Mouse (Mus musculus): ENCODE data around the gene Ensa. TPM values are rescaled to one million over a fixed set of nuclear protein-coding genes. Genes with fewer than 3 reads are reported as not detected.
"Not testable (repeated sequence)": the region's sequence is repeated elsewhere in the genome, so short reads cannot be mapped to it uniquely, and the experiment has no call there.

The Ensa gene
- 71.1 and 73.2 TPM in 2 replicates for polyA plus RNA-seq (2015; fragmentation: Nextera tagmentation; extraction: Ambion mirVana)

- H3K4me2 ChIP-seq: peak within 1 kb of the TSS; percentile 79
- H3K9me3 ChIP-seq (replicated peaks): no peaks in the 10 kb centered on the region
- H3K9ac ChIP-seq: peak within 1 kb of the TSS; percentile 54
- H3K4me3 ChIP-seq (replicated peaks): peak within 1 kb of the TSS; percentile 74
- ATAC-seq (replicated peaks; ENCODE audit: low FRiP score): peak; percentile 99
- H3K27ac ChIP-seq: peak within 1 kb of the TSS; percentile 94
- under 1% methylated on average over 44 of the region's 44 CpGs for WGBS
- peaks cover 45% of the 10 kb centered on the region for H3K36me3 ChIP-seq
- no peaks in the 10 kb centered on the region for H3K27me3 ChIP-seq
- peaks cover 21% of the 10 kb centered on the region for H3K4me1 ChIP-seq
These were observed at the start of gene Ensa for GRCm38 (mm10) chr3:95624628-95625503. Gene Ensa, plus strand, starts transcription at chr3:95624993.

GRCm38 (mm10) chr3:95587754-95588603, 36.8 kb upstream of the Ensa start:
- Histone ChIP-seq H3K27me3 (no peaks in the 10 kb centered on the region), H3K9me3 (replicated peaks) (no peaks in the 10 kb centered on the region), H3K27ac (peak overlapping the region; percentile 76), H3K4me1 (peaks cover 9% of the 10 kb centered on the region), H3K36me3 (peaks cover 14% of the 10 kb centered on the region), H3K9ac (no peak overlapping the region), H3K4me2 (peak overlapping the region; percentile 70), H3K4me3 (replicated peaks) (peak overlapping the region; percentile 71)
- 52% methylated on average over 8 of the region's 8 CpGs for WGBS
- ATAC-seq (replicated peaks; ENCODE audit: low FRiP score): no peak

GRCm38 (mm10) chr3:95588604-95589086, 36.1 kb upstream of the Ensa start, which contains the start of gene Golph3l:
Gene Golph3l, plus strand, starts transcription at chr3:95588934.
- Histone ChIP-seq H3K27me3 (no peaks in the 10 kb centered on the region), H3K36me3 (peaks cover 20% of the 10 kb centered on the region), H3K27ac (peak within 1 kb of the TSS; percentile 89), H3K9ac (peak within 1 kb of the TSS; percentile 50), H3K4me1 (peaks cover 9% of the 10 kb centered on the region), H3K9me3 (replicated peaks) (no peaks in the 10 kb centered on the region), H3K4me3 (replicated peaks) (peak within 1 kb of the TSS; percentile 71), H3K4me2 (peak within 1 kb of the TSS; percentile 70)
- ATAC-seq (replicated peaks; ENCODE audit: low FRiP score): peak; percentile 100
- under 1% methylated on average over 12 of the region's 12 CpGs for WGBS

- H3K4me3 ChIP-seq (replicated peaks): no peak overlapping the region
- H3K4me1 ChIP-seq: no peaks in the 10 kb centered on the region
- H3K27ac ChIP-seq: no peak overlapping the region
- no peaks in the 10 kb centered on the region for H3K9me3 ChIP-seq (replicated peaks)
- H3K4me2 ChIP-seq: no peak overlapping the region
- no peak overlapping the region for H3K9ac ChIP-seq
- H3K36me3 ChIP-seq: peaks cover 43% of the 10 kb centered on the region
- ATAC-seq (replicated peaks; ENCODE audit: low FRiP score): no peak
- no peaks in the 10 kb centered on the region for H3K27me3 ChIP-seq
These were observed 26.1 kb upstream of the Ensa start for GRCm38 (mm10) chr3:95598734-95599133.

- Histone ChIP-seq H3K27ac (no peak overlapping the region), H3K9me3 (replicated peaks) (no peaks in the 10 kb centered on the region), H3K9ac (no peak overlapping the region), H3K4me3 (replicated peaks) (no peak overlapping the region), H3K4me1 (no peaks in the 10 kb centered on the region), H3K4me2 (no peak overlapping the region), H3K36me3 (peaks cover 26% of the 10 kb centered on the region), H3K27me3 (no peaks in the 10 kb centered on the region)
- 70% methylated on average over 3 of the region's 3 CpGs for WGBS
- no peak for ATAC-seq (replicated peaks; ENCODE audit: low FRiP score)
These were observed 23.5 kb upstream of the Ensa start for GRCm38 (mm10) chr3:95601287-95601686.

- Histone ChIP-seq H3K4me2 (no peak overlapping the region), H3K9ac (no peak overlapping the region), H3K4me1 (no peaks in the 10 kb centered on the region), H3K27ac (no peak overlapping the region), H3K9me3 (replicated peaks) (no peaks in the 10 kb centered on the region), H3K4me3 (replicated peaks) (no peak overlapping the region), H3K27me3 (no peaks in the 10 kb centered on the region), H3K36me3 (peaks cover 42% of the 10 kb centered on the region)
- WGBS: 80% methylated on average over 3 of the region's 3 CpGs
- ATAC-seq (replicated peaks; ENCODE audit: low FRiP score): no peak
These were observed 18.7 kb upstream of the Ensa start for GRCm38 (mm10) chr3:95606096-95606495.

GRCm38 (mm10) chr3:95609195-95609594, 15.6 kb upstream of the Ensa start:
- Histone ChIP-seq H3K4me2 (no peak overlapping the region), H3K9ac (no peak overlapping the region), H3K27me3 (no peaks in the 10 kb centered on the region), H3K36me3 (peaks cover 50% of the 10 kb centered on the region), H3K4me1 (no peaks in the 10 kb centered on the region), H3K27ac (no peak overlapping the region), H3K9me3 (replicated peaks) (no peaks in the 10 kb centered on the region), H3K4me3 (replicated peaks) (no peak overlapping the region)
- 76% methylated on average over 3 of the region's 3 CpGs for WGBS
- ATAC-seq (replicated peaks; ENCODE audit: low FRiP score): no peak

- whole genome bisulfite sequencing: 100% methylated on average over 1 of the region's 1 CpGs
- Histone ChIP-seq H3K9ac (no peak overlapping the region), H3K27ac (no peak overlapping the region), H3K27me3 (no peaks in the 10 kb centered on the region), H3K4me3 (replicated peaks) (no peak overlapping the region), H3K4me1 (no peaks in the 10 kb centered on the region), H3K9me3 (replicated peaks) (no peaks in the 10 kb centered on the region), H3K4me2 (no peak overlapping the region), H3K36me3 (peaks cover 67% of the 10 kb centered on the region)
- ATAC-seq (replicated peaks; ENCODE audit: low FRiP score): no peak
These were observed 10.8 kb upstream of the Ensa start for GRCm38 (mm10) chr3:95613996-95614395.

GRCm38 (mm10) chr3:95618511-95618910, 6.3 kb upstream of the Ensa start:
- Histone ChIP-seq H3K4me3 (replicated peaks) (no peak overlapping the region), H3K36me3 (peaks cover 63% of the 10 kb centered on the region), H3K27me3 (no peaks in the 10 kb centered on the region), H3K27ac (no peak overlapping the region), H3K4me2 (no peak overlapping the region), H3K9ac (no peak overlapping the region), H3K9me3 (replicated peaks) (no peaks in the 10 kb centered on the region), H3K4me1 (no peaks in the 10 kb centered on the region)
- WGBS: 85% methylated on average over 1 of the region's 1 CpGs
- ATAC-seq (replicated peaks; ENCODE audit: low FRiP score): no peak

- H3K4me2 ChIP-seq: no peak overlapping the region
- no peak overlapping the region; the same call in 1 of the 2 replicates for H3K9ac ChIP-seq
- no peak overlapping the region for H3K27ac ChIP-seq
- H3K27me3 ChIP-seq: no peaks in the 10 kb centered on the region
- H3K4me1 ChIP-seq: peaks cover 9% of the 10 kb centered on the region
- H3K4me3 ChIP-seq (replicated peaks): no peak overlapping the region
- 75% methylated on average over 1 of the region's 1 CpGs for WGBS
- peaks cover 44% of the 10 kb centered on the region for H3K36me3 ChIP-seq
- no peaks in the 10 kb centered on the region for H3K9me3 ChIP-seq (replicated peaks)
- no peak for ATAC-seq (replicated peaks; ENCODE audit: low FRiP score)
These were observed 3.6 kb upstream of the Ensa start for GRCm38 (mm10) chr3:95621241-95621640.

GRCm38 (mm10) chr3:95622421-95622820, 2.4 kb upstream of the Ensa start:
- not testable (repeated sequence) for H3K9me3 ChIP-seq (replicated peaks); H3K4me3 ChIP-seq (replicated peaks); H3K4me2 ChIP-seq; H3K27me3 ChIP-seq; H3K9ac ChIP-seq; H3K27ac ChIP-seq; ATAC-seq (replicated peaks; ENCODE audit: low FRiP score)
- WGBS: 94% methylated on average over 20 of the region's 20 CpGs
- H3K36me3 ChIP-seq: peaks cover 43% of the 10 kb centered on the region
- H3K4me1 ChIP-seq: peaks cover 18% of the 10 kb centered on the region

- no peaks in the 10 kb centered on the region for H3K9me3 ChIP-seq (replicated peaks)
- H3K27ac ChIP-seq: no peak overlapping the region
- H3K27me3 ChIP-seq: no peaks in the 10 kb centered on the region
- peaks cover 43% of the 10 kb centered on the region for H3K36me3 ChIP-seq
- WGBS: 72% methylated on average over 2 of the region's 2 CpGs
- no peak overlapping the region for H3K9ac ChIP-seq
- peaks cover 21% of the 10 kb centered on the region for H3K4me1 ChIP-seq
- ATAC-seq (replicated peaks; ENCODE audit: low FRiP score): no peak
- H3K4me2 ChIP-seq: no peak overlapping the region
- H3K4me3 ChIP-seq (replicated peaks): no peak overlapping the region
These were observed 1.2 kb upstream of the Ensa start for GRCm38 (mm10) chr3:95623551-95623950.
